Mouse (Mus musculus) T-helper 17 cell (primary cell): ENCODE measurements at regions not wholly inside any gene's neighbourhood (a gene's known extent, or its start where the extent isn't known, plus 50 kb on each side); places are given as distances from the start of the nearest gene placed in this dataset.

Source experiments
- in situ Hi-C, 2 experiments: fragments of 300-600 bp; cut with MboI, MseI; formaldehyde crosslinking; loops; 1 replicate in 1 of 2; 2 replicates in 1 of 2; pipeline ENCODE4 v1.15.1; 2025; ENCODE audit warnings: high pct_unique_total_duplicates in 2 of 2

DNA sequence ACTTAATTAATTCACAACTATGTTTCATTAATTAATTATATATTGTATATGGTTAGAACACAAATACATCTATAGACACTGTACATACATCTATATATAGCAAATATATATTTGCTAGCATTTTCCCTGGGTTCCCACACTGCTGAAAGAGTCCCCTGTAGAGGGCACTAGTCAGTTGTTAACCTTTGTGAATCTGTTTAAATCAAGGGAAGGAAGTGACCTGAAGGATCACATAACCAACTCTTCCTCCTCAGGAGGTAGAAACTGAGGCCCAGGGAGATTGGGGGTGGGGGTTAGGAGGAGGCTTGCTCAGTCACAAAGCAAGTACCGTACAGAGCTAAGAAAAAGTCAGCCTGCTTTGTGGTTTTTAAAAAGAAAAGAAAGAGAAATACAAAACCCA lies 258.1 kb downstream of the Pik3r1 start:
- in situ Hi-C loops: loop anchor here (5.0 to 25.0 kb wide), 3 partner anchors 182 to 1142 kb away; no protein-coding TSS in a partner anchor

DNA sequence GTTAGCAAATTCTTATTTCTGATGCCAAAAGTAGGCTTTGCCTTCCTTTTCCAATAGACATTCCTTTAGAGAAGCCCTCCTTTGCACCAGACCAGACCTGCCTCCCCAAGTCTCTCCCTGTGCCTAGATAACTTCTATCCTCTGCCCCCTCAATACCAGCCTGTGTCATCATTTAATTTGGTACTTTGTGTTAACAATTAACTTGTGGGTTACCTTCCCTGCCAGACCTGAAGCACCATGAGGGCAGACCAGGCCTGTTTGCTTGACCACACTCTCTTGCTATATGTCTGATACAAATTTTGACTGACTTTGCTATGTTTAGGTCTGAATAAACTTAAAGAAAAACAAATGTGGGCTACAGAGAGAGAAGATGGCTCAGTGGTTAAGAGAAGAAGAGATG lies 259.7 kb downstream of the Pik3r1 start:
- in situ Hi-C loops: loop anchor here (5.0 to 25.0 kb wide), 2 partner anchors 1129 to 1144 kb away; no protein-coding TSS in a partner anchor

DNA sequence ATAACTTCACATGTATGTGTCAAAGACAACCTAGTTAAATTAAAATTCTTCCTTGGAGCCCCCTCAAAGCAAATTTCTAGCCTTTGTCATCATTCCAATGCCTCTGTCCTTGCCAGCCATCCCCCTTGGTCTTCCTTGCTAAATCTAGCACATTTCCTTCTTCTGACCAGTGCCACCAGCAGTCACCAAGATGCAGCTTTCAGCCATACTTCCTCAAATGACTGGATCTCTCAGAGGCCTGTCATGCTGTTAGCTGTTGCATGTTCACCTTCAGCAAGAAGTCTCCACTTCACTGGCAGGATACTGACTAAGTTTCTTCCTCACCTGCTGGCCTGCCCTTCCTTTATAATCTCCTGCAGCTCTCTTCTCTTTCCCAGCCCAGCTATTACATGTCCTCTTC lies 261.3 kb downstream of the Pik3r1 start:
- in situ Hi-C loops: loop anchor here (5.0 to 25.0 kb wide), 2 partner anchors 1131 to 1146 kb away; no protein-coding TSS in a partner anchor

DNA sequence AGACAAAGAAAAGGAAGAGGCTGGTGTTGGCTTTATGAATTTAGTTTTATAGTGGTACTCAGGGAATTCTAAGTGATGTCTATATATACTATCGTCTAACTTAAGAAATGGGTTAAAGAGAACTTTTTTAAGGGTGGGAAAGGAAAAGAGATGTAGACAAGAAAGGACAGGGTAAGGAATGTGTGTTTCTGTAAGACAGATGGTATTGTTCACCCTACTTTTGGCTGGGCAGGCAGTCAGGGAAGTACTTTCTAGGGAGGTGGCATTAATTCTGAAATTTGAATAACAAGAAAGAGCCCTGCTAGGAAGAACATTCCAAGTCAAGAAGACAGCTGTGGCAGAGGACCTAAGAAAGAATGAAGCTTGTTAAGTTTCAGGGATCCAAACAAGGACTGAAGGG lies 263.0 kb downstream of the Pik3r1 start:
- in situ Hi-C loops: loop anchor here (5.0 to 25.0 kb wide), 2 partner anchors 1132 to 1147 kb away; no protein-coding TSS in a partner anchor

DNA sequence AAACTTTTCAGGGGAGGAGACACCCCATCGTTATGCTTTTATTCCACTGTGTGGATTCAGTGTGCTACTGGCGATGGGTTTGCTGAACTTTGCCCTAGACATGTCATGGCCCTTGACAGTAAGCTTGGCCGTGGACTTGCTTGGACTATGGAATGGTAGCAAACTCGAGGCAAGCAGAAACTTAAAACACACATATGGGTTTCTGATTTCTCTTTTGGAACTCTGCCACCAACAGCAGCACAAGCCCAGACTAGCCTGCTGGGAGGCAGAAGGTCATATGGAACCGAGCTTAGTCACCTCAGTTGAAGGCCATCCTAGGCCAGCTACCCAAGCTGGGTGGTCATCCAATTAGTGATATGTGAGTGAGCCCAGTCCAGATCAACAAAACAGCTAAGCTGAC lies 263.8 kb downstream of the Pik3r1 start:
- in situ Hi-C loops: loop anchor here in 1 of 2 experiments (25.0 kb wide), 1 partner anchor 1133 kb away; no protein-coding TSS in a partner anchor

DNA sequence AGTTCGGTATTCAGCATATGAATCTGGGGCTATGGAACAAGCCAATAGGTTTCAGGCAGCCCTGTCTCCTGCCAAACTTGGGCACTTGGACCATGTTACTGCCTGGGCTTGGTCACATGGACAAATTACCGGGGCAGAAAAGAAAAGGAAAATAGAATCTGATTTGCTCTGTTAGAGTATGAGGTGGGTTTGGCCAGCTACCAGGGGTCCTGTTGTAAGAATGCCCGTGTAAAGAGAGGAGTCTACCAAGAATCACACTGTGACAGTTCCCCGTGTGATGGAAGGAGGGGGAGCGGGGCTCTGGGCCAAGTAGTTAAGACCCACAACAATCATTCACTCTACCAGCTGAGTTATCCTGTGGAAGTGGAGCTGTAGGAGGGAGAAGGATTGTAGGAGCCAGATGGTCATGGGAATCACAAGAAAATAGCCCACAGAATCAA lies 266.2 kb downstream of the Pik3r1 start:
- in situ Hi-C loops: loop anchor here in 1 of 2 experiments (25.0 kb wide), 1 partner anchor 1135 kb away; no protein-coding TSS in a partner anchor

DNA sequence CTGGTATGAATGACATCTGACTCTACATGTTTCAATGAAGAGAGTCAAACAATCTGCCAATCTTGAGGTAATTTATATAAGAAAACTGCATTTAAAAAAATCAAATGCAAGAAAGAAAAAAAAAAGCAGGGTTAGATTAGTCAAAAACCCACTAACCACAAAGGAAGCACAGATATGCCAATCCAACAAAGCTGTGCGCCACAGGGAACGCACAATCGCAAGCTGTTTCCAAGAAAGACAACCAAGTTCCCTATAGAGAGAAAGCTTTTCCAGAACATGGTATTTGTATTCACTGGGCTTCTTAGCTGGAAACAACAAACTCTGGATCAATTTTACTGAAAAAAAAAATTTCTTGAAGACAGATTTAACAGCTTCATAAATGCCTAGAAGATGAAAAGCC lies 267.0 kb downstream of the Pik3r1 start:
- in situ Hi-C loops: loop anchor here in 1 of 2 experiments (25.0 kb wide), 1 partner anchor 1136 kb away; no protein-coding TSS in a partner anchor

DNA sequence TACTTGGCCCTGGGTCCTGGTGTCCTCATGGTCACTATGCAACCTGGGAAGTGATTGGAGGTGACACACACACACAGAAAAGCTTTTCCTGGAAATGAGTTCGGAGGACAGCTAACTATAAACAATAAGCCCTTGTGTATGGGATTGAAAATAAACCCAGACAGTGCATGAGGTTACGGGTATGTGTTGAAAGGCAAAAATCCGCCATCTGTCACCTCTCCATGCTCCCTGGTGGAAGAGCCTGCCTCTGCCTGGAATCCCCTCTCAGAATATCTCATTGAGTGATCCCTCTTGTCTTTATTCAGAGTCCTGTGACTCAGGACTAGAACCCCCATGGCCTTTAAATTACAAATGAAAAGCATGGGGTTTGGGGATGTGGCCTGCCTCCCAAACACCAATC lies 276.2 kb downstream of the Pik3r1 start:
- in situ Hi-C loops: no loop called here

DNA sequence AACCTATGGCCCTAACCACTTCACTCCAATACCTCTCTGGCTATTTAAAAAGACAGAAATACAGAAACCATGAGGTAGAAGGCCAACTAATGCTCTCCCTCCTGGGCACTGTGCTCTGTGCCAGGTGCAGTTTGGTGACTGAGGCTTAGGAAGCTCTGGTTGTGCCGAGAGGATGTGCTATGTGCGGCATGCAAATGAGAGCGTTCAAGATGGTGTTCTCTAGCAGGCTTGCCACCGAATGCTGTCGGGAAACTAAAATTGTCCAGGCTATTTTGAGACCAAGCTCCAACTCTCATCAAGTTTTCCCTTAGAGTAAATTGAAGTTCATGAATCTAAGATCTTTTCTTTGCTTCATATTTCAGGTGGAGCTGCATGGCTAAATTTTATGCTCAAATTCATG lies 277.1 kb downstream of the Pik3r1 start:
- in situ Hi-C loops: no loop called here

DNA sequence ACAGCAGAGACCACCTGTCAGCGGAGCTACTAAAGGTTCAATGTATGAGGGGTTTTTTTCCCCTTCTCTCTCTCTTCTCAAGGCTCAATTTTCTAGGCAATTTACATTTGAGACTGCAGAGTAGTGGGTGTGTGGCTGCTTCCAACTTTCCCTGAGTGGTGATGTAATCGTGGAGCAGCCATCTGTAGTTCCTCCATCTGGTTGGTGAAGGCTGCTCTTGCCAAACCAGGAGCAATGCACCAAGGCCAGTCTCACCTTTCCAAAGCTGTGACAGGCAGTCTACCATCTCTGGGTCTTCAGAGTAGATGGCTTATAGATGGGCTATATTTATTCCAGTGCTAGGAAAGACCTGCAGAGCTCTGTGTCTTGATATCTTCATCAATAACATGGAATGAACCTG lies 280.4 kb downstream of the Pik3r1 start:
- in situ Hi-C loops: no loop called here

DNA sequence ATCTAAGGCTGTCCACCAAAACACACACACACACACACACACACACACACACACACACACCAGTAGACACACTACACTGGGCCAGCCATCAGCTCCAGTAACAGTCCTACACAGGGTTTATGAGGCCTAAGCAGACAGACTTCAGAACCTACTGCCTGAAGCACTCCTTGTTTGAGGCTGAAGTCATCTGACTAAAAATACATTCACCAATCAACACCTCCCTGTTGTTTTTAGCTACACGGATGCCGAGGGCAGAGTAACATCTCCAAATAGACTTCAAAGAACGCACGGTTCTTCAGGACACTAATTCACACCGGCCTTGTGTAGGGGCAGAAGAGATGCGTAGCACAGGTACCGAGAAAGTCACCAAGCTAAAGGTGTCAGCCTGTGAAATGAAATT lies 282.2 kb downstream of the Pik3r1 start:
- in situ Hi-C loops: no loop called here

DNA sequence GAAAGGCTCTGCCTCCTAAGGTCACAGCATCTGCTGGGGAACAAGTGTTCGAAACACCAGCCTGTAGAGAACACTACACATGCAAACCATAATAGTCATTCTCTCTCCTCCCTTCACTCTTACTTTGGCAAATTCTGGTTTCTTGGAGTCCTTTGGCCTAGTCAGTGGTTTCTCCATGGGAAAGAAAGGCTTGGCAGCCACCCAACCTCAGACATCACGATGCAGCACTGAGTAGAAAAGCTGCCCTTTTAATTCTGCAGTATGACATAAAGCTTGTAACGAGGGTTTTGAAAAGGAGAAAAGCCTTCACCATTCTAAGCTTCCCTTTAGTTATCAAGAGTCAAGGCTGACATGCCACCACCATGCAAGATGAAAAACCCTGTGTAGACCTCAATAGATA lies 284.2 kb downstream of the Pik3r1 start:
- in situ Hi-C loops: no loop called here

DNA sequence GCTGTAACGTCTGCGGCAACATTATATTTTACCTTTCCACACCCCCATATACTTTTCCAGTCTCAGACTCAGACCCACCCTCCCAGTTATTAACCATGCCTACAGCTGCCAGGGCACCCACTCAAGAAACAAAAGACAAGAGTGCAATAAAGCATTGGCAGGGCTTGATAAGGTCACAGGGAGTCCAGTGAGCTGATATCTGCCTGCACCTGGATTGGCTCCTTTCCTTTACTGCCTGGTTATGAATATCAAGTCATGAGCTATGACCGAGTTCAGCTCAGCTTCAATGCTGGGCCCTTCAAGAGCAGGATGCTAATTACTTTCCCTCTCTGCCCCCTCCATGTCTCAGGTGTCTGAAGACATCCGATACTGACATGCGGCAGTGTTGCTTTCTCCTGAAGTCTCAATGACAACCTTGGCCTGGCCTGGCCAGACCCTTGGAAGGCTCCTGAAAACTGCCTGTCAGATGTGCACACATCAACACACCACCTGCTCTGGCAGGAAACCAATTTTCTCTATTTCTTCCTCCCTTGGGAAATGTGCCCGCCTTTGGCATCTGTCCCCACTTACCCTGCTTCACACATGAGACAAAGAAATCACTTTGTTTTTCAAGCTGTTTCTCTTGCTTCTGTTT lies 286.3 kb downstream of the Pik3r1 start:
- in situ Hi-C loops: no loop called here

DNA sequence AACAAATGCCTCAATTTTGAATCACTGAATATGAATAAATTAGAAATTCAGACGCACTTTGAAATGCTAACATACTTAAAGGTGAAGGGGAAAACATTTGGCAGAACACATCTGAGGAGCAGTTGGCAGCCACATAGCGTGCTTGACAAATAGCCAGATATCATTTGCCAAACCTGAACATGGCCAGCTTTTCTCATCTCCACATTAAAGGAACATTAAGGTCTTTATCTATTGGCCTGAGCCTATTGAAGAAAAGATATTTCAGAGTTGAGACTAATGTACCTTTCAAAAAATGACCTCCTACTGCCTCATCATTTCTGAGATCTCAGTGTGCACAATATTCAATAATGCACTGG lies 288.7 kb downstream of the Pik3r1 start:
- in situ Hi-C loops: no loop called here

DNA sequence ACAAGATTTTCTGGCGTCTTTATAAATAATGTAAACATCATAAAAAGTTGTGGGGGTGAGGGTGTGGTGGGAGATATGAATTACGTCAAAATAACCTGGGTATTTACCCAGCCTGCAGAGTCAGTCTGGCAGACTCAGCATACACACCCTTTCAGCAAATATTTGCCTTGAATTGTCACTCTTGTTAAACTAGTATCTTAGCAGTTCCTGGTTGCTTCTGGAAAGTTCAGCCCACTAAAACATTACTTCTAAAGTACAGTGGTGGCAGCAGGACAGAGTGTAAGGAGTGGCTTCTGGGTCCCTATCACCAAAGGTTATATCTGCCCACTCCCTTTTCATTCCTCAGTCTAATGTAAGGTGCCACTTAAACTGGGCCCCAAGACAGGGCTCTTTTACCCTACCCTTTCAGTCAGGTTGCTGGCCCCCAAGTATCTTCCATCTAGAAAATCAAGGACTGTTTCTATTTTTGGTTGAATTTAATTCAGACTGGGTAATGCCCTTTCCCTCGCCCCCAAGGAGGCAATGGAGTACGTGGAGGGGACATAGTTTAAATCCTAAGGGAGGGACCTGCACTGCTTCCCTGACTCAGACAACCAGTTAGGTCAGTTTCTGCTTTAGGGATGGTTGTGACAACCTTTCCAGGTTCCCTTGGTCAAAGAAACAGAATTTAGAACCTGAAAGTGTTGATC lies 289.3 kb downstream of the Pik3r1 start:
- in situ Hi-C loops: no loop called here

DNA sequence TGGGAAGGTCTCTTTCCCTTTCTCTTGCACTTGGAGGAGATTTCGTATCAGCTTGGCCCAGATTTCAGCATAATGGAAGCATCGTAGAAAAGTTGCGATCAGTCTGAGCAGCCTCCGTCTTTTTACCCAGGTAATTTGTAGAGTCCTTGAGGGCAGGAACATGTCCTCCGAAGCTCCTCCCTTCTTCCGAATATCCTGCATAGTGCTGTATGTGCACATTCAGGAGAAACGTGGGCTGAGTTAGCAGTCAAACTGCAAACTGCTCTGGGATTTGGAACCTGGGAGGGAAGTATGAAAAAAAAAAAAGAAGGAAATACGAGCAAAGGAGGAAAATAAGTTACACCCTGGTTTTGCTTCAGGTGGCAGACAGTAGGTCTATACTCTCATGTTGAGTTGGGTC lies 294.7 kb downstream of the Pik3r1 start:
- in situ Hi-C loops: no loop called here

DNA sequence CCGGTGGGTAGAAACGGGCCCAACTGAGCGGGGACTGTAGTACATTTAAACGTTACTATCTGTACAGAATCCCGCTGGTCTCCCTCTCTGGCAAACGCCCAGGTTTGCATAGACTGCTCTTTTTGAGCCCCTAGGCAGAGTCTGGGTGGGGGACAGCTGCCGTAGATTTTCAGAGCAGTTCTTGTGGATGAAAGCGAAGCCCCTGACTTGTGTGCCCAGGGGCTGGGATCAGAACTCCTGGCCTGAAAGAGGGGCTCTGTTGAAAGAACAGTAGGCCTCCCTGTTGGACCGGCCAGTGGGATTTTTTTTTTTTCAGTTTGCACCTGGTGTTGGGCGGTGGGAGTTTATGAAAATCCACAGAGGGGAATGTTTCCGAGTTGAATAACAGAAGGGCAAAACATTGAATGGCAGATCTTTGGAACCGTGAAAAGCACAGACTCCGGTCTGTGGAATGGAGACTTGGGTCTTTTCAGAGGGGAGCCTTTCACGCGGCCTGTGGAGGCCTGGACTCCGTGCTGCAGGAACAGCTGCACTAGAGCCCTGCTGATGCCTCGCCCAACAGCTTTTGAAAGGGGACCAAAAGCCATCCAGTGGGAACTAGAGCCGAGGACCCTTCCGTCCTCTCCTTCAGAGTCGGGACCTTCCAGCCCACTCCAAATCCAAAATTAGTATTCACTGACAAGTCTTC lies 297.3 kb downstream of the Pik3r1 start:
- in situ Hi-C loops: no loop called here

DNA sequence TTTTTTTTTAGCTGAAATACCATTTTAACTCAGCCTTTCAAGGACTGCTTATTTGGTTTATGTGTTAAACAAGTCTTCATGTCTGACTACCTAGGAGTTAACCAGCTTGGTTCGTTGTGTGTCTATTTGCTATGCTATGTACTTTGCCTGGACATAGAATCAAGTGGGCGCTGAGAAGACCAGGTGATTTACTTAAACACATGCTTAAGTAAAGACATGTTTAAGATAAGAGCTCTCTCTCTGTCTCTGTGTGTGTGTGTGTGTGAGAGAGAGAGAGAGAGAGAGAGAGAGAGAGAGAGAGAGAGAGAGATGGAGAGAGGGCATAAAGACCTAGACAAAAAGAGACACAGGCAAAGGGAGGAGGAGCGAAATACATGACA lies 302.3 kb downstream of the Pik3r1 start:
- in situ Hi-C loops: loop anchor here (10.0 kb wide), 2 partner anchors 759 to 1619 kb away; no protein-coding TSS in a partner anchor

DNA sequence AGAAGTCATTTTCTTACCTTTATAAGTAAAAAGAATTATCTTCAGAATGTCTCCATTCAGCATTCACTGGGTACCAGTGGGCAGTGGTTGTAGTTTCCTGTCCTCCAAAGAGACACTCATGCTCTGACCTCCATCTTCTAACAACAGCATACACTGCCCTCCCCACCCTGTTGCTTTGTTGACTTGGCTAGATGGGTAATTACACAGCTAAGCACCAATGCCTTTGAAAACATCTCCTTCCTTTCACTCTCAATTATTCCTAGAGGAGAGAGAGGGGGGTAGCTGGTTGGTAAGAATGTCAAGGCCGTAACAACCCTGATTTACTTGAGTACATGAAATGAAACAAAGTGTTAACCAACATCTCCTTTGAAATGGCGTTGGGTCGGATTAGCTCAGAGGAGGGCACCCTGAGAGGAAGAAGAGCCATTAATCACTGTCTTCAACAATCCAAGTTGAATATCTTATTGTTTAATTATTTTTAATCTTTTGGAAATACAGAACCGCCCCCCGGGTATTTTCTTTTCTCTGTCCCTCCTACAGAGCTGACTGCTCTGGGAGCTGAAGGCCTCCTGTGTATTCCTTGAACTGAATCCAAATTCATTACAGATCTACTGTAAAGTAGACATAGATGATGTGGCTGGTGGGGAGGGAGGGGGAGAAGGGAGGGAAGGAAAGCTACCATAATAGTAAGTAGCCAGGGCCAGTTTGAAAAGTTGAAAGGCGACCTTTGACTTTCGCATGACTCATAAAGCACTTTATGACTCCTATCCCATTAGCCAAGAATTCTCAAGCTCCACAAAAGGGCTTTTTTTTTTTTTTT lies 302.9 kb downstream of the Pik3r1 start:
- in situ Hi-C loops: loop anchor here (10.0 kb wide), 2 partner anchors 760 to 1620 kb away; no protein-coding TSS in a partner anchor

DNA sequence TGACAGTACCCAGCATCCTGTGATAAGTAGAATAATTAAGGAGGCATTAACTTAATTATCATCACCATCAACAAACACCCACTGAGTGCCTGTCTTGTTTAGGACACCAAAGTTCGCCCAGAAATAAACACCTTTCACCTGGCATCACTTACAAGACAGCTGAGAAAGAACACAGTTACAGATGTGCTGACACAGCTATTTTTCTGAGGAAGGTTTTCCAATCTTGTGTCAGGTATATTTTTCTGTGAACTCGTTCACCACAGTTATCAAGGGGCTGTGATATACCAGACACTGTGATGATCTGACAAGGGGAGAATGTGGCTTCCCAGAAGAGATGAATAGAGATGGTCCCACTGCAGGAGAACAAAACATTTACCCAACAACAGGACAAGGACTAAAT lies 311.1 kb downstream of the Pik3r1 start:
- in situ Hi-C loops: no loop called here

DNA sequence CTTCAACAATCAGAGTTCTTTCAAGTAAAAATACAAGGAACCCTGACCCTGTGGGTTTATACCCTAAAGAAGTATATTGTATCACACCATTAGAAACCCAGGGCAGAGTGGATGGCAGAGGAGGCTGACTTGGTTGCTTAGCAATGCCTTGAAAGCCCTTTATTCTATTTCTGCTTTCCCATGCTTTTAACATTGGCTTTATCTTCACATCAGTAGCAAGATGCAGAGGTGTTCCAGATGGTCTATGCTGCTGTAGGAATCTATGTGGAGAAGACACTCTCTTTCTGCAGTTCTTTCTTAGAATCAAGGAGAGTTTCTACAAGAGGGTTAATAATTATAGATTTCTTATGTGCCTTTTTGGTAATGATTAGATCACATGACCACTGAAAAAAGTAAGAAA lies 313.7 kb downstream of the Pik3r1 start:
- in situ Hi-C loops: no loop called here
